Mouse (Mus musculus) heart, embryonic 16.5 days (tissue): ENCODE measurements around the gene Jam3. TPM values are rescaled to one million over a fixed set of nuclear protein-coding genes. Genes with fewer than 3 reads are reported as not detected.
A peak's percentile ranks its signal among the peaks of the same experiment; 100 is the strongest.

ENCODE experiments used
- ATAC-seq: fragments of 200-750 bp; cut with Nextera tagmentation; replicated peaks from 2 replicates; pipeline ENCODE4 v1.8.0; 2017; ENCODE audit warnings: moderate number of reproducible peaks; ENCODE audit not compliant: insufficient read depth, low FRiP score; ENCODE audit errors: extremely low read depth
- H3K27ac ChIP-seq: fragments of 300-500 bp; sonication (generic); 2 replicates; pipeline ENCODE4 v1.5.1; 2014; ENCODE audit warnings: mild to moderate bottlenecking, low read length, control low read depth, moderate library complexity
- H3K27me3 ChIP-seq: fragments of 300-500 bp; sonication (generic); 2 replicates; pipeline ENCODE4 v1.6.1; 2014; ENCODE audit warnings: low read length, mixed read lengths; ENCODE audit not compliant: control insufficient read depth, insufficient read depth
- H3K36me3 ChIP-seq: fragments of 300-500 bp; sonication (generic); 2 replicates; pipeline ENCODE4 v1.6.1; 2014; ENCODE audit not compliant: control insufficient read depth, insufficient read depth
- H3K4me1 ChIP-seq: fragments of 300-500 bp; sonication (generic); 2 replicates; pipeline ENCODE4 v1.6.1; 2014; ENCODE audit warnings: low read length, mixed read lengths; ENCODE audit not compliant: control insufficient read depth, insufficient read depth
- H3K4me2 ChIP-seq: fragments of 300-500 bp; sonication (generic); 2 replicates; pipeline ENCODE4 v1.6.1; 2014; ENCODE audit warnings: low read depth, mild to moderate bottlenecking, control low read depth, low read length
- H3K4me3 ChIP-seq: fragments of 300-500 bp; sonication (generic); 2 replicates; pipeline ENCODE4 v1.5.1; 2014; ENCODE audit warnings: mild to moderate bottlenecking, control low read depth, low read length
- H3K9ac ChIP-seq: fragments of 300-500 bp; sonication (generic); 2 replicates; pipeline ENCODE4 v1.6.1; 2014; ENCODE audit warnings: low read length, control low read depth
- H3K9me3 ChIP-seq: fragments of 300-500 bp; sonication (generic); replicated peaks from 2 replicates; pipeline ENCODE4 v1.6.1; 2016; ENCODE audit warnings: low read length; ENCODE audit not compliant: control insufficient read depth
- WGBS: fragments of 180-500 bp; shearing (Covaris S2); extraction: QIAGEN DNeasy Blood & Tissue Kit; methylation state at CpG from one replicate; pipeline ENCODE4 v1.1.7; 2014; 5-methylcytosine and 5-hydroxymethylcytosine counted together
- polyA plus RNA-seq: library from polyadenylated mRNA; unstranded; fragments of >200 nt; fragmentation: Nextera tagmentation; extraction: Ambion mirVana; gene quantifications from 2 replicates; pipeline ENCODE4 v1.2.1, GENCODE M21; 2015

Jam3 gene
- polyA plus RNA-seq, 1 experiment from 2014 or later: 40.0 TPM

GRCm38 (mm10) chr9:27149836-27150235 lies 5.4 kb downstream of the Jam3 start:
- Histone ChIP-seq H3K4me2 (peak overlapping the region; percentile 40), H3K27ac (peak overlapping the region; percentile 59), H3K36me3 (no peaks in the 10 kb centered on the region; the same call in 1 of the 2 replicates), H3K4me3 (no peak overlapping the region), H3K27me3 (no peaks in the 10 kb centered on the region), H3K9me3 (no peaks in the 10 kb centered on the region), H3K9ac (no peak overlapping the region), H3K4me1 (peaks cover 29% of the 10 kb centered on the region)
- 34% methylated on average over 9 of the region's 9 CpGs for WGBS
- ATAC-seq: no peak

DNA sequence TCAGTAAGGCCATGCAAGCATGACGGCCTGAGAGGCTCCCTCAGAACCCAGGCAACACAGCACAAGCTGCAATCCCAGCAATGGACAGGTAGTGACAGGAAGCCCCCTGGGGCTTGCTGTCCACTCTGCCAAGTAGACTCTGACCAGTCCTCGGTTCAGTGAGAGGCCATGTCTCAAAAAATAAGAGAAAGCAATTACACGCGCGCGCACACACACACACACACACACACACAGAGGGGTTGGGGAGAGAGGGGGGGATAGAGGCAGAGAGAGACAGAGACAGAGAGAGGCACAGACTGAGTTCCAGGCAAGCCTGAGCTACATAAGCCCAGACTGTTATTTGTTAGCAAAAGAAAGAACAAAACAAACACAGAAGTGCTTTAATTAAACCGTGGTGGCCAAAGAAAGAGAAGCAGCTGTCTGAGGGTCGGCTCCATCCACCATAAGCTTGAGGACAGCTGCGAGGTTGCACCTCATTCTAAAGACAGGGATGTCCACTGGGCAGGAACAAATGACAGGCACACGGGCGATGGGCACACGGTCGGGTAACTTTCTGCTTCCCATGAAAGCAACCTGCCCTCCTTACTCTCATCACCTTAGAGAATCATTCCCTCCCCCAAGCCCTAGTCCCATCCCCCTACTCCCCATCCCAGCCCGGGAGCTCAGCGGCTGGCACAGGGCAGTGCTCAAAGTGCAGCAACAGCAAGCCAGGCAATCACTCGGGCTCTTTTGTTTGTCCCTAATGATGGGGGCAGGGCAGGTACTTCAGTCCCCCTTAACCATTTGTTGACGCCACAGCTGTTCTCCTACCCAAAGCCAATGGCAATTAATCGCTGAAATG lies 6.4 kb downstream of the Jam3 start:
- 32% methylated on average over 18 of the region's 18 CpGs for WGBS
- Histone ChIP-seq H3K9ac (peak overlapping the region; percentile 3; the same call in 1 of the 2 replicates), H3K36me3 (no peaks in the 10 kb centered on the region; the same call in 1 of the 2 replicates), H3K4me3 (no peak overlapping the region), H3K9me3 (no peaks in the 10 kb centered on the region), H3K27me3 (no peaks in the 10 kb centered on the region), H3K4me2 (peak overlapping the region; percentile 34), H3K27ac (no peak overlapping the region), H3K4me1 (peaks cover 28% of the 10 kb centered on the region)
- ATAC-seq: 0 out of 2 replicates have a peak, but pooled peaks have one; percentile 49

DNA sequence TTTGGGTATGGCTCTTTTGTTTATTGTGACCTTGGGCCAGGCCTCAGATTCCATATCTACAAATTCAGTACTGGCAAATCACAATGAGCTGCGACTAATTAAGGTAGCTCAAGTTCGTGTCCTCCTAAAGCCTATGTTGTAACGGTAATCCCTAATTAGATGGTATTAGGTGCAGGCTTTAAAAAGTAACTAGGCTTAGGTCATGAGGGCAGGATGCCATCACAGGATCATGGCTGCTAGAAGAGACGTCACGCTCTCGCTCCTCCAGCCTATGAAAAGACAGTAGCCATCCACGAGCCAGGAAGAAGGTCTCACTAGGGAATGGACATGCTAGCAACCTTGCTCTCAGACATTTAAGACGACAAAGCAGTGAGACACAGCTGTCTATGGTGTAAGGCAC lies 7.3 kb downstream of the Jam3 start:
- Histone ChIP-seq H3K27ac (no peak overlapping the region), H3K36me3 (no peaks in the 10 kb centered on the region; the same call in 1 of the 2 replicates), H3K27me3 (no peaks in the 10 kb centered on the region), H3K9ac (no peak overlapping the region), H3K4me1 (peaks cover 28% of the 10 kb centered on the region), H3K4me3 (no peak overlapping the region), H3K9me3 (no peaks in the 10 kb centered on the region), H3K4me2 (no peak overlapping the region)
- WGBS: 76% methylated on average over 8 of the region's 8 CpGs
- ATAC-seq: no peak

DNA sequence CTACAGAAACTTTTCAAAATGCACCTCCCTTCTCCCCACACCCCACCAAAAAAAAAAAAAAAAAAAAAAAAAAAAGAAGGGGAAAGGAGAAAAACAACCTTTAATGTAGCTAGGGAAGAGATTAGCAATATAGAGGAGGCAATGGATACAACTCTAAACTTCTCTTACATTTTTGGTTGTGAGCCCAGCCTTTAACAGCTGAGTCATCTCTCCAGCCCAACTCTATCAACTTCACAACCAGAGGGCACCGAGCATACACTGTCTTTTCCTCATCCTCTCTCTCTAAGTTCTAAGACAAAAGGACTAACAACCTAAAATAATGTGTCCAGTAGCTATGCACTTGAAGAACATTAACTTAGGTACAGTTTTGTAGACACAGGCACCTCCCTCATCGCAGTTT lies 8.4 kb downstream of the Jam3 start:
- H3K9ac ChIP-seq: no peak overlapping the region
- H3K9me3 ChIP-seq: no peaks in the 10 kb centered on the region
- H3K4me2 ChIP-seq: no peak overlapping the region
- no peaks in the 10 kb centered on the region; the same call in 1 of the 2 replicates for H3K36me3 ChIP-seq
- H3K27me3 ChIP-seq: no peaks in the 10 kb centered on the region
- H3K27ac ChIP-seq: no peak overlapping the region
- no peak for ATAC-seq
- 79% methylated on average over 2 of the region's 2 CpGs for WGBS
- peaks cover 28% of the 10 kb centered on the region for H3K4me1 ChIP-seq
- no peak overlapping the region for H3K4me3 ChIP-seq

- Histone ChIP-seq H3K27me3 (no peaks in the 10 kb centered on the region), H3K9me3 (no peaks in the 10 kb centered on the region), H3K4me3 (no peak overlapping the region), H3K4me1 (peaks cover 35% of the 10 kb centered on the region), H3K4me2 (no peak overlapping the region), H3K9ac (no peak overlapping the region), H3K27ac (no peak overlapping the region), H3K36me3 (no peaks in the 10 kb centered on the region; the same call in 1 of the 2 replicates)
- no peak for ATAC-seq
- 61% methylated on average over 5 of the region's 5 CpGs for WGBS
These were observed 10.2 kb downstream of the Jam3 start for GRCm38 (mm10) chr9:27144996-27145395.

GRCm38 (mm10) chr9:27144271-27144840 lies 10.9 kb downstream of the Jam3 start:
- no peaks in the 10 kb centered on the region; the same call in 1 of the 2 replicates for H3K36me3 ChIP-seq
- no peak for ATAC-seq
- H3K27ac ChIP-seq: no peak overlapping the region; the same call in 1 of the 2 replicates
- H3K4me1 ChIP-seq: peaks cover 30% of the 10 kb centered on the region
- no peak overlapping the region for H3K9ac ChIP-seq
- H3K27me3 ChIP-seq: no peaks in the 10 kb centered on the region
- WGBS: 66% methylated on average over 4 of the region's 4 CpGs
- no peak overlapping the region for H3K4me2 ChIP-seq
- no peaks in the 10 kb centered on the region for H3K9me3 ChIP-seq
- no peak overlapping the region for H3K4me3 ChIP-seq

GRCm38 (mm10) chr9:27140432-27141065 lies 14.7 kb downstream of the Jam3 start:
- peaks cover 17% of the 10 kb centered on the region for H3K4me1 ChIP-seq
- H3K9ac ChIP-seq: peak overlapping the region; percentile 52; the same call in 1 of the 2 replicates
- peak overlapping the region; percentile 28; the same call in 1 of the 2 replicates for H3K4me2 ChIP-seq
- ATAC-seq: peak; percentile 77; the same call in 1 of the 2 replicates
- H3K36me3 ChIP-seq: no peaks in the 10 kb centered on the region
- peak overlapping the region; percentile 86 for H3K27ac ChIP-seq
- no peaks in the 10 kb centered on the region for H3K27me3 ChIP-seq
- 63% methylated on average over 10 of the region's 10 CpGs for WGBS
- H3K4me3 ChIP-seq: no peak overlapping the region
- H3K9me3 ChIP-seq: no peaks in the 10 kb centered on the region

GRCm38 (mm10) chr9:27136651-27137050 lies 18.6 kb downstream of the Jam3 start:
- no peak overlapping the region for H3K4me2 ChIP-seq
- ATAC-seq: no peak

More at GRCm38 (mm10) chr9:27136651-27137050, 18.6 kb downstream of the Jam3 start:
- WGBS: 61% methylated on average over 8 of the region's 8 CpGs
- Histone ChIP-seq H3K9me3 (no peaks in the 10 kb centered on the region), H3K4me3 (no peak overlapping the region), H3K36me3 (no peaks in the 10 kb centered on the region), H3K27me3 (no peaks in the 10 kb centered on the region), H3K9ac (no peak overlapping the region), H3K27ac (no peak overlapping the region), H3K4me1 (peaks cover 14% of the 10 kb centered on the region)
